Mouse (Mus musculus) skeletal muscle tissue, adult 2 months (tissue): ENCODE measurements around the gene Mt1.
"Not testable (repeated sequence)": the region's sequence is repeated elsewhere in the genome, so short reads cannot be mapped to it uniquely, and the experiment has no call there.

Source experiments
- DNase-seq: peaks from one replicate; pipeline ENCODE4 v3.0.0-alpha.2; 2012; ENCODE audit warnings: low read depth, low spot score

Gene Mt1

GRCm38 (mm10) chr8:94178857-94179712, at the start of gene Mt1:
Gene Mt1 (plus strand): TSS chr8:94179082.
- peak; percentile 96 for DNase-seq

GRCm38 (mm10) chr8:94129133-94129789, 49.6 kb upstream of the Mt1 start:
- no peak for DNase-seq

- DNase-seq, result no peak
These were observed 48.8 kb upstream of the Mt1 start for GRCm38 (mm10) chr8:94130126-94130525.

- no peak for DNase-seq
These were observed 46.8 kb upstream of the Mt1 start for GRCm38 (mm10) chr8:94132096-94132495.

- DNase-seq, result not testable (repeated sequence)
These were observed 44.3 kb upstream of the Mt1 start for GRCm38 (mm10) chr8:94134601-94135000.

GRCm38 (mm10) chr8:94135556-94135955, 43.3 kb upstream of the Mt1 start:
- no peak for DNase-seq

- no peak for DNase-seq
These were observed 42.7 kb upstream of the Mt1 start for GRCm38 (mm10) chr8:94136192-94136591.

GRCm38 (mm10) chr8:94136933-94137332, 41.9 kb upstream of the Mt1 start, which contains the start of gene Mt4:
Gene Mt4 (plus strand): TSS chr8:94137197.
- no peak for DNase-seq

- peak; percentile 43 for DNase-seq
These were observed 38.6 kb upstream of the Mt1 start for GRCm38 (mm10) chr8:94140266-94140795.

- no peak for DNase-seq
These were observed 30.6 kb upstream of the Mt1 start for GRCm38 (mm10) chr8:94148236-94148635.

GRCm38 (mm10) chr8:94150925-94151324, 28.0 kb upstream of the Mt1 start:
- no peak for DNase-seq

- peak; percentile 61 for DNase-seq
These were observed 26.2 kb upstream of the Mt1 start, which contains the start of gene Mt3 for GRCm38 (mm10) chr8:94152513-94153300. Gene Mt3 (plus strand): TSS chr8:94152607.

GRCm38 (mm10) chr8:94153451-94153850, 25.4 kb upstream of the Mt1 start:
- no peak for DNase-seq

GRCm38 (mm10) chr8:94154537-94154936, 24.3 kb upstream of the Mt1 start:
- no peak for DNase-seq

- no peak for DNase-seq
These were observed 22.8 kb upstream of the Mt1 start for GRCm38 (mm10) chr8:94156092-94156491.

GRCm38 (mm10) chr8:94165772-94166171, 13.1 kb upstream of the Mt1 start:
- not testable (repeated sequence) for DNase-seq

- DNase-seq, result peak; percentile 72
These were observed 11.6 kb upstream of the Mt1 start for GRCm38 (mm10) chr8:94167244-94167643.

- no peak for DNase-seq
These were observed 9.3 kb upstream of the Mt1 start for GRCm38 (mm10) chr8:94169547-94169946.

- peak; percentile 81 for DNase-seq
These were observed 7.5 kb upstream of the Mt1 start for GRCm38 (mm10) chr8:94171321-94171755.

- DNase-seq, result peak; percentile 77
These were observed 6.6 kb upstream of the Mt1 start, which contains the start of gene Mt2 for GRCm38 (mm10) chr8:94172075-94172808. Gene Mt2 (plus strand): TSS chr8:94172664.
